Mouse (Mus musculus): Measurements from ENCODE around the gene Atp6v1b1. TPM values are rescaled to one million over a fixed set of nuclear protein-coding genes. Genes with fewer than 3 reads are reported as not detected.

The Atp6v1b1 gene
- polyA plus RNA-seq, 1 experiment, result not detected

DNA sequence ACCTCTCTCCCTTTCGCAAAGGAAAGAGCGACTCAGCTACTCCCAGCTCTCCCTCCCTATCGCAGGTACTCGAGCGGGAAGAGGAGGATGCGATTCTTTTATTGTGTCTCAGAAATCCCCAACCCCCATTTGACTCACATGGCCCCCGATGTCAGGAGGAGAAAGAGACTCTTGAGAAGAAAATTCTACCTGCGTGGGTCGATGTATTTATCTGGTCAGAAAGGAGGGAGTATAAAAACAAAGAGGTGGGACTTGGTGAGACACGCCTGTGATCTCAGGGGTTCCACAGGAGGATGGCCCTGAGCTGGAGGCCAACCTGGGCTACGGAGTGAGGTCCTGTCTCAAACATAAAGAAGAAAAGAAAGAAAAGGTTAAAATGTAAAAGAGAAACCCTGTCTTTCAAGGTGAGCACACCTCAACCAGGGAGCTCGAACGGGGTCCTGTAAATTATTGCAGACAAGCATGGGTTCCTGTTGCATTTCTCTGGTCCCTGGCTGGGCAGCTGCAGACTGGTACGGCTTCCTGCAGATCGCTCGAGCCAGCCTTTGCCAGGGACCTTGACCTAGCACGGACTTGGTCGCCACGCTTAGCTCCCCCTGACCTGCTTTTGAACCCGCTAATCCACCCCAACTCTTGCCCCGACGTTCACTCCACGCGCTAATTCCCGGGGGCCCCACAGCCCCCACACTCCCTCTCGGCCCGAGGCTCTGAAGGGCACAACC, 39.6 kb upstream of the Atp6v1b1 start:
- H3K4me3 ChIP-seq (replicated peaks; ENCODE audit: control insufficient read depth, low read depth, low read length), result no peak overlapping the region
- H3K27ac ChIP-seq (ENCODE audit: control insufficient read depth, insufficient read depth, low read depth, low read length, poor library complexity), result no peak overlapping the region
- H3K4me1 ChIP-seq (ENCODE audit: control insufficient read depth, insufficient read depth, low read length), result no peaks in the 10 kb centered on the region
- TF ChIP-seq CTCF (IDR thresholded peaks at IDR 0.05; ENCODE audit: control insufficient read depth, insufficient read depth, low read length) (no peak), POLR2A (IDR thresholded peaks at IDR 0.05; ENCODE audit: borderline replicate concordance, control insufficient read depth, low read depth, low read length) (no peak)
- WGBS, result 3% methylated on average over 27 of the region's 27 CpGs

DNA sequence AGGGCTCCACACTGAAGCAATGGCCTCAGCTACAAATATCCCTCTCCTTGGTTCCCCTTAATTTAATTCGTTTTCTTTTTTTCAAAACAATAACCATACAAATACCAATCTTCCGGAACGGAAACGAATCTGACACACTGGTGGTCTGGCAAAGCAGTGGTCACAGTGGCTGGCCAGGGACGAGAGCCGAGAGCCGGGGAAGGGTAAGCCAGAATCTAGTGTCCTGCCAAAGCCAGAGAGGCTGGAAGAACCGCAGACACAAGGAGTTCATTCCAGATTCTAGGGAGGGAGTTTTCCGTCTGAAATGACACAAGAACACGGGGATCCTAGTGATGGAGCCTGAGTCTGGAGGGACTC, 39.1 kb upstream of the Atp6v1b1 start:
- Histone ChIP-seq H3K27ac (ENCODE audit: control insufficient read depth, insufficient read depth, low read depth, low read length, poor library complexity) (no peak overlapping the region), H3K4me3 (replicated peaks; ENCODE audit: control insufficient read depth, low read depth, low read length) (no peak overlapping the region), H3K4me1 (ENCODE audit: control insufficient read depth, insufficient read depth, low read length) (no peaks in the 10 kb centered on the region)
- no peak for TF ChIP-seq CTCF (IDR thresholded peaks at IDR 0.05; ENCODE audit: control insufficient read depth, insufficient read depth, low read length)
- WGBS, result 3% methylated on average over 10 of the region's 10 CpGs

DNA sequence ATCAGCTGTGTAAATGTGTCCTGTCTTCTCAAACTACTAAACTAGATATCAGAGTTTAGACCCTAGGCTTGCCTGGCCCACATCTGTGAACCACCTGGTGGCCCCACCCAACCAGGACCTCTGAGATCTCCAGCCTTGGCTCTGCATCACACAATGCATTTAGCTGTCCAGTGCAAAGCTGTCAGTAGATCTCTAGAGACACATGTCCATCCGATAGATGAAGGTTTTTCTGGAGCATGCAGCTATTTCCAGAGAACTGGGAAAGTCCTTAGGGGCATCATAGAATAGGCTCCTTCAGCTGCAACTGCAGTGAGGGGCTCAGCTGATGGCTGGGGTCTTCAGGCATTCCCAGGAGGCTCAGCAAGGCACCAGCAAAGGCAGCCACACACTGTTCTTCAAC, 38.5 kb upstream of the Atp6v1b1 start:
- Histone ChIP-seq H3K27ac (ENCODE audit: control insufficient read depth, insufficient read depth, low read depth, low read length, poor library complexity) (no peak overlapping the region), H3K4me3 (replicated peaks; ENCODE audit: control insufficient read depth, low read depth, low read length) (no peak overlapping the region), H3K4me1 (ENCODE audit: control insufficient read depth, insufficient read depth, low read length) (no peaks in the 10 kb centered on the region)
- WGBS, result 13% methylated on average over 1 of the region's 1 CpGs
- TF ChIP-seq POLR2A (IDR thresholded peaks at IDR 0.05; ENCODE audit: borderline replicate concordance, control insufficient read depth, low read depth, low read length) (no peak), CTCF (IDR thresholded peaks at IDR 0.05; ENCODE audit: control insufficient read depth, insufficient read depth, low read length) (no peak)

DNA sequence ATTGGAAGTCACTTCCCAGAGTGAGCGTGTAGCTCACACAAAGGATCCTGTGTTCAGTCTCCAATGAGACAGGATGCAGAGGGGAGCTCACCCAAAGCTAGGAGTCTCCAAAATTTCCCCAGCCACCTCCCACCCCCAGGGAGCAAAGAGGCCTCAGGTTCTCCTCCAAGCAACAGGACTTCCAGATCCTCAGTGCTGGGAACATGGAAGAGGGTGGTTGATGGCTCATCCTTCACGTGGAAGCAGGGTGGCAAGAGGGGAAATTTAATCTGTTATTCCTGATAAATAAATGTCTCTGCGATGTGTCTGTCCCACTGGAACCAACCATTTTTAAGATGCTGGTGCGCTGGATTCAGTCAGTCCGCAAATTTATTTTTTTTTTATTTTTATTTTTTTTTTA, 38.1 kb upstream of the Atp6v1b1 start:
- no peaks in the 10 kb centered on the region for H3K4me1 ChIP-seq (ENCODE audit: control insufficient read depth, insufficient read depth, low read length)
- H3K4me3 ChIP-seq (replicated peaks; ENCODE audit: control insufficient read depth, low read depth, low read length), result no peak overlapping the region
- WGBS, result 24% methylated on average over 5 of the region's 5 CpGs
- no peak overlapping the region for H3K27ac ChIP-seq (ENCODE audit: control insufficient read depth, insufficient read depth, low read depth, low read length, poor library complexity)
- no peak for TF ChIP-seq CTCF (IDR thresholded peaks at IDR 0.05; ENCODE audit: control insufficient read depth, insufficient read depth, low read length)
- no peak for TF ChIP-seq POLR2A (IDR thresholded peaks at IDR 0.05; ENCODE audit: borderline replicate concordance, control insufficient read depth, low read depth, low read length)

DNA sequence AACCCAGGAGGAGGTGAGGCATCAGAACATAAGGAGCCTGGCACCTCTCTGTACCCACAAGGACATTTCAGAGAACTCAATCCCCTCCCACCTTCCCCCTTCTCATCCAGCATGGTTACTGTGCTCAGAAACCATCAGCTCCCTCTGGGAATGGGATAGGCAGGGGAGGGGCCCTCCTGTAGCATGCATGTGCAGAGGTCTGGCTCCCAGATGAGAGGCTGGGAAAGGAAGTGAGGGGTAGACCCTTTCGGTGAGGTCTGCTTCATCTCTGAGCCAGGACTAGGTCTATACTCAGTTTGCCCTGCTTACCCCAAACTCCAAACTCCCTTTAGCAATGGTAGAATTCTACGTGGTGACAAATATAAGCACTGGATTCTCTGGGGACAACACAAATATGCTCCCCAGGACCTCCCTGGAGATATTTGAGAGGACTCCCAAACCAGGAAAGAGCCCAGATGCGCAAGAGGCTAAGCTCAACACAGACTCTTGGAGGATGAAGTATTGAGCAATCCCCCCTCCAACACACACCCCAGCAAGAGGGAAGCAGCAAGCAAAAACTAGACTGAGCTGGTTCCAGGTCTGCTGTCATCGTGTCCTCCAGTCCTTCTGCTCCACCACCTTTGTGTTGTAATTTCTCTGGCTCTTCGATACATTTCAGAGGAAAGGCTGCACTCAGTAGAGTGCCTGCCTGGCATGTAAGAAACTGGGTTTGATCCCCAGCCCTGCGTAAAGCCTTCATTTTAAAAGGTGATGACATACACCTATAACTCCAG, 34.9 kb upstream of the Atp6v1b1 start:
- Histone ChIP-seq H3K27ac (ENCODE audit: control insufficient read depth, insufficient read depth, low read depth, low read length, poor library complexity) (no peak overlapping the region), H3K4me3 (replicated peaks; ENCODE audit: control insufficient read depth, low read depth, low read length) (no peak overlapping the region), H3K4me1 (ENCODE audit: control insufficient read depth, insufficient read depth, low read length) (no peaks in the 10 kb centered on the region)
- WGBS, result 5% methylated on average over 6 of the region's 6 CpGs
- TF ChIP-seq POLR2A (IDR thresholded peaks at IDR 0.05; ENCODE audit: borderline replicate concordance, control insufficient read depth, low read depth, low read length), result no peak
- no peak for TF ChIP-seq CTCF (IDR thresholded peaks at IDR 0.05; ENCODE audit: control insufficient read depth, insufficient read depth, low read length)

DNA sequence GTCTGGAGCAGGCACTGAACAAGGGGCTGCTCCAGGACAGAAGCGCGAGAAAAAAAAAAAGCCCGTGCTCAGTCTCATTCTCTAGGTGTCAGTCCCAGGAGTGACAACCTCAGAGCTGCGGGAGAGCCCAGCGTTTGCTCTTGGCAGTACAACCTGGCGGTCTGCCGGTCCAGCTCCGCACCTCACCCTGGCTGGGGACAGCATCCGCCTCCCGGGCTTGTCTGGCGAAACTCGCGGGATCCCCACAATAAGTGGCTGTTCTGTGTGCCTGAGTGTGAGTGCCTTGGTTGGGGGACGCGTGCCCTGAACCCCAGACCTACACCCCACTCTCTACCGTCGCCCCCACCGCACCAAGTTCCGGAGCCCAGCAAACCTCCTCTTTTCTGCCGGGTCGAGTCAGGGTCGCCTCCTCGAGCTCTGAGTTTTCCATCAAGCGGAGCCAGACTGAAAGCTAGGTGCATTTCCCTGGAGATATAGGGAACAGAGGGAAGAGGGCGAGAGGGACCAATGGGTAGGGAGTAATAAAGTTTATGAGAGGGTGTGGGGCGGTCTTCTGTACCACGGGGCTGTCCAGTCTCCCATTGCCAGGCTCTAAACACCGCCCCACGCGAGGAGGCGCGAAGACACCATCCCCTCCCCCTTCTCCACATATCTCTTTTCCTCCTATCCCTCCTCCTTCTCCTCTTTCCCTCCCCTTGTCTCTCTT, 32.3 kb upstream of the Atp6v1b1 start:
- 2% methylated on average over 32 of the region's 32 CpGs for WGBS
- Histone ChIP-seq H3K4me1 (ENCODE audit: control insufficient read depth, insufficient read depth, low read length) (no peaks in the 10 kb centered on the region), H3K27ac (ENCODE audit: control insufficient read depth, insufficient read depth, low read depth, low read length, poor library complexity) (no peak overlapping the region), H3K4me3 (replicated peaks; ENCODE audit: control insufficient read depth, low read depth, low read length) (no peak overlapping the region)
- no peak for TF ChIP-seq POLR2A (IDR thresholded peaks at IDR 0.05; ENCODE audit: borderline replicate concordance, control insufficient read depth, low read depth, low read length)
- no peak for TF ChIP-seq CTCF (IDR thresholded peaks at IDR 0.05; ENCODE audit: control insufficient read depth, insufficient read depth, low read length)

DNA sequence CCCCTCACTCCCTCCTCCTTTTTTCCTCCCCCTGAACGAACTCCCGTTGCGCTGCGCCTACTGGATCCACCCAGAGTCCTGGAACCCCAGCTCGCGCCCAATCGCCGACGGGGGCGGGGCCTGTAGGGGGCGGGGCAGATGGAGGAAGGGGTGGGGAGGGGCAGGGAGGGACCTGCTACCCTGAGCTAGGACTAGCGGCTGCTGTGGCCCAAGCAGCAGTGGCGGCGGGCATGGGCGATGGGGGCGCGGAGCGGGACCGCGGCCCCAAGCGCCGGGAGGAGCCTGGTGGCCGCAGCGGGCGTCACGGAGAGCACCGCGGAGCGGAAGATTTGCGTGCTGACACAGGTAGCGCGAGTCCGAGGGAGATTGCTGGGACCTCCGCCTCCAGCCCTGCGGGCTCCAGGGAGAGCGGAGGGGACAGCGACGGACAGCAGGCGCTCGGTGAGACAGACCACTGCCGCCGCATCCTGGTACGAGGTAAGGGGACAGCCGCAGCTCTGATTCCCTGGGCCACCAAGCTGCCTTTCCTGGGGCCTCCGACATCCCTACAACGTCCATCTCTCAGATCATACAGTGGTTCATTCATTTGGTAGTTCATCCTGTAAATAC, 31.6 kb upstream of the Atp6v1b1 start, which contains the start of gene Vax2:
TSS of gene Vax2 (plus strand) at position 198 of the 609 bp plus-strand sequence.
- H3K4me1 ChIP-seq (ENCODE audit: control insufficient read depth, insufficient read depth, low read length), result no peaks in the 10 kb centered on the region
- 1% methylated on average over 45 of the region's 46 CpGs for WGBS
- TF ChIP-seq CTCF (IDR thresholded peaks at IDR 0.05; ENCODE audit: control insufficient read depth, insufficient read depth, low read length) (no peak), POLR2A (IDR thresholded peaks at IDR 0.05; ENCODE audit: borderline replicate concordance, control insufficient read depth, low read depth, low read length) (no peak)
- no peak within 1 kb of the TSS for H3K4me3 ChIP-seq (replicated peaks; ENCODE audit: control insufficient read depth, low read depth, low read length)
- no peak within 1 kb of the TSS for H3K27ac ChIP-seq (ENCODE audit: control insufficient read depth, insufficient read depth, low read depth, low read length, poor library complexity)

Data from bone marrow, adult 2 months (tissue).